Mouse (Mus musculus) erythroblast, embryonic 14.5 days (primary cell): ENCODE measurements around the gene Hoxb1.

Experiments used
- GATA1 ChIP-seq: IDR thresholded peaks from 2 replicates; pipeline ENCODE4 v1.6.1; 2012; ENCODE audit warnings: low read length, inconsistent platforms, mixed read lengths
- TAL1 ChIP-seq: IDR thresholded peaks from 3 replicates; pipeline ENCODE4 v1.6.1; 2012; ENCODE audit warnings: low read length, inconsistent platforms, mixed read lengths

GRCm38 (mm10) chr11:96363807-96364206 lies 1.7 kb upstream of the Hoxb1 start:
- TF ChIP-seq GATA1 (no peak), TAL1 (no peak)
